Mouse (Mus musculus): ENCODE measurements around the gene Serpina3n. TPM values are rescaled to one million over a fixed set of nuclear protein-coding genes. Genes with fewer than 3 reads are reported as not detected.

Gene Serpina3n
- total RNA-seq (2023): not detected

GRCm38 (mm10) chr12:104406454-104406885 is at the start of gene Serpina3n:
Serpina3n (plus strand) TSS chr12:104406729.

Other genes with a start within 250 kb of the Serpina3n start
- 1.1 TPM for gene Serpina3f, start 192.2 kb upstream of the Serpina3n start, total RNA-seq (2023)
- 12.3 TPM for gene Serpina3g, start 170.5 kb upstream of the Serpina3n start, total RNA-seq (2023)
- not detected for gene Serpina3i, start 143.6 kb upstream of the Serpina3n start, total RNA-seq (2023)
- not detected for gene Serpina3j, start 92.2 kb upstream of the Serpina3n start, total RNA-seq (2023)
- not detected for gene Serpina3k, start 68.2 kb upstream of the Serpina3n start, total RNA-seq (2023)
- not detected for gene Serpina3m, start 68.2 kb upstream of the Serpina3n start, total RNA-seq (2023)
- not detected for gene Gsc, start 66.6 kb downstream of the Serpina3n start, total RNA-seq (2023)